Mouse (Mus musculus) hindbrain, postnatal 0 days (tissue): ENCODE measurements at regions not wholly inside any gene's neighbourhood (a gene's known extent, or its start where the extent isn't known, plus 50 kb on each side); places are given as distances from the start of the nearest gene placed in this dataset.

Experiments used
- ATAC-seq: fragments of 200-750 bp; cut with Nextera tagmentation; 2 replicates; pipeline ENCODE4 v1.8.0; 2017; ENCODE audit warnings: mild to moderate bottlenecking, moderate TSS enrichment, moderate library complexity
- DNase-seq: peaks from one replicate; pipeline ENCODE4 v3.0.0-alpha.2; 2015; ENCODE audit warnings: low spot score
- H3K27ac ChIP-seq: fragments of 300-500 bp; sonication (generic); 2 replicates; pipeline ENCODE4 v1.5.1; 2014; ENCODE audit warnings: mild to moderate bottlenecking
- H3K27me3 ChIP-seq: fragments of 300-500 bp; sonication (generic); 2 replicates; pipeline ENCODE4 v1.6.1; 2014; ENCODE audit warnings: low read length, mixed read lengths; ENCODE audit not compliant: insufficient read depth
- H3K36me3 ChIP-seq: fragments of 300-500 bp; sonication (generic); 2 replicates; pipeline ENCODE4 v1.6.1; 2014; ENCODE audit warnings: low read length, mixed read lengths; ENCODE audit not compliant: insufficient read depth
- H3K4me1 ChIP-seq: fragments of 300-500 bp; sonication (generic); 2 replicates; pipeline ENCODE4 v1.6.1; 2014; ENCODE audit warnings: antibody characterized with exemption, low read length, mixed read lengths; ENCODE audit not compliant: insufficient read depth
- H3K4me2 ChIP-seq: fragments of 300-500 bp; sonication (generic); 2 replicates; pipeline ENCODE4 v1.6.1; 2014; ENCODE audit warnings: low read depth, mild to moderate bottlenecking, low read length, moderate library complexity, mixed read lengths
- H3K4me3 ChIP-seq: fragments of 300-500 bp; sonication (generic); 2 replicates; pipeline ENCODE4 v1.5.1; 2014; ENCODE audit warnings: low read length
- H3K9ac ChIP-seq: fragments of 300-500 bp; sonication (generic); replicated peaks from 2 replicates; pipeline ENCODE4 v1.6.1; 2014; ENCODE audit warnings: mild to moderate bottlenecking, low read length, moderate library complexity, mixed read lengths
- H3K9me3 ChIP-seq: fragments of 300-500 bp; sonication (generic); 2 replicates; pipeline ENCODE4 v1.6.1; 2016; ENCODE audit warnings: low read length, mixed read lengths
- CTCF ChIP-seq: IDR thresholded peaks from 2 replicates; pipeline ENCODE4 v1.5.1; 2016; ENCODE audit warnings: antibody characterized with exemption, control low read depth, low read depth
- WGBS: fragments of 180-500 bp; shearing (Covaris S2); extraction: QIAGEN DNeasy Blood & Tissue Kit; methylation state at CpG from one replicate; pipeline ENCODE4 v1.1.7; 2014; 5-methylcytosine and 5-hydroxymethylcytosine counted together

- 82% methylated on average over 9 of the region's 9 CpGs for WGBS
- DNase-seq (no peak), ATAC-seq (no peak)
- H3K27ac ChIP-seq = no peak overlapping the region
- no peak for TF ChIP-seq CTCF
- H3K9ac ChIP-seq = no peak overlapping the region
- H3K9me3 ChIP-seq = no peaks in the 10 kb centered on the region
- no peak overlapping the region for H3K4me2 ChIP-seq
- H3K36me3 ChIP-seq = no peaks in the 10 kb centered on the region
- no peaks in the 10 kb centered on the region for H3K4me1 ChIP-seq
- H3K27me3 ChIP-seq = no peaks in the 10 kb centered on the region
- H3K4me3 ChIP-seq = no peak overlapping the region
Measured at GRCm38 (mm10) chr3:137728689-137729088, 57.4 kb downstream of the Gm21962 start.

- ATAC-seq = no peak
- Histone ChIP-seq H3K9ac (no peak overlapping the region), H3K9me3 (no peaks in the 10 kb centered on the region), H3K27ac (no peak overlapping the region), H3K4me2 (no peak overlapping the region), H3K4me1 (no peaks in the 10 kb centered on the region), H3K36me3 (no peaks in the 10 kb centered on the region), H3K4me3 (no peak overlapping the region), H3K27me3 (no peaks in the 10 kb centered on the region)
- TF ChIP-seq CTCF = no peak
- 62% methylated on average over 7 of the region's 7 CpGs for WGBS
- no peak for DNase-seq
Measured at GRCm38 (mm10) chr3:137729421-137729820, 58.1 kb downstream of the Gm21962 start.

- no peak; the same call in 1 of the 2 replicates for TF ChIP-seq CTCF
- WGBS = 20% methylated on average over 12 of the region's 12 CpGs
- Histone ChIP-seq H3K4me3 (no peak overlapping the region), H3K4me2 (0 out of 2 replicates have a peak overlapping the region, but pooled peaks have one; percentile 5), H3K9me3 (no peaks in the 10 kb centered on the region), H3K4me1 (no peaks in the 10 kb centered on the region), H3K27ac (no peak overlapping the region), H3K36me3 (no peaks in the 10 kb centered on the region), H3K27me3 (no peaks in the 10 kb centered on the region), H3K9ac (no peak overlapping the region)
- peak; percentile 23 for DNase-seq
- ATAC-seq = no peak
Measured at GRCm38 (mm10) chr3:137737222-137737800, 66.0 kb downstream of the Gm21962 start.

- no peaks in the 10 kb centered on the region for H3K4me1 ChIP-seq
- 70% methylated on average over 9 of the region's 9 CpGs for WGBS
- no peak overlapping the region for H3K27ac ChIP-seq
- ATAC-seq (no peak), DNase-seq (no peak)
- no peaks in the 10 kb centered on the region for H3K36me3 ChIP-seq
- H3K9ac ChIP-seq = no peak overlapping the region
- H3K27me3 ChIP-seq = no peaks in the 10 kb centered on the region
- no peaks in the 10 kb centered on the region for H3K9me3 ChIP-seq
- H3K4me2 ChIP-seq = no peak overlapping the region
- H3K4me3 ChIP-seq = no peak overlapping the region
- no peak for TF ChIP-seq CTCF
Measured at GRCm38 (mm10) chr3:137741528-137741927, 70.2 kb downstream of the Gm21962 start.

- no peaks in the 10 kb centered on the region for H3K27me3 ChIP-seq
- no peaks in the 10 kb centered on the region for H3K9me3 ChIP-seq
- no peak overlapping the region for H3K4me3 ChIP-seq
- H3K27ac ChIP-seq = no peak overlapping the region
- no peaks in the 10 kb centered on the region for H3K4me1 ChIP-seq
- DNase-seq (no peak), ATAC-seq (no peak)
- H3K36me3 ChIP-seq = no peaks in the 10 kb centered on the region
- WGBS = 87% methylated on average over 4 of the region's 4 CpGs
- H3K4me2 ChIP-seq = no peak overlapping the region
- no peak for TF ChIP-seq CTCF
- H3K9ac ChIP-seq = no peak overlapping the region
Measured at GRCm38 (mm10) chr3:137742119-137742518, 70.8 kb downstream of the Gm21962 start.

- H3K9ac ChIP-seq = no peak overlapping the region
- no peak for TF ChIP-seq CTCF
- H3K36me3 ChIP-seq = no peaks in the 10 kb centered on the region
- DNase-seq (no peak), ATAC-seq (no peak)
- no peak overlapping the region for H3K4me3 ChIP-seq
- no peaks in the 10 kb centered on the region for H3K27me3 ChIP-seq
- H3K9me3 ChIP-seq = no peaks in the 10 kb centered on the region
- 92% methylated on average over 9 of the region's 9 CpGs for WGBS
- H3K4me1 ChIP-seq = no peaks in the 10 kb centered on the region
- no peak overlapping the region for H3K4me2 ChIP-seq
- no peak overlapping the region for H3K27ac ChIP-seq
Measured at GRCm38 (mm10) chr3:137751732-137752260, 80.5 kb downstream of the Gm21962 start.
